Mouse (Mus musculus) ES-Bruce4 (cell line): ENCODE measurements around the gene Doc2b.

Experiments used
- CTCF ChIP-seq: IDR thresholded peaks from one replicate; pipeline ENCODE4 v1.8.1; 2011; ENCODE audit warnings: low read depth, low read length
- EP300 ChIP-seq: IDR thresholded peaks from 2 replicates; pipeline ENCODE4 v1.6.1; 2011; ENCODE audit warnings: low read depth, low read length; ENCODE audit not compliant: insufficient read depth
- POLR2A ChIP-seq: IDR thresholded peaks from one replicate; pipeline ENCODE4 v1.8.1; 2011; ENCODE audit warnings: low read length; ENCODE audit not compliant: insufficient read depth

DNA sequence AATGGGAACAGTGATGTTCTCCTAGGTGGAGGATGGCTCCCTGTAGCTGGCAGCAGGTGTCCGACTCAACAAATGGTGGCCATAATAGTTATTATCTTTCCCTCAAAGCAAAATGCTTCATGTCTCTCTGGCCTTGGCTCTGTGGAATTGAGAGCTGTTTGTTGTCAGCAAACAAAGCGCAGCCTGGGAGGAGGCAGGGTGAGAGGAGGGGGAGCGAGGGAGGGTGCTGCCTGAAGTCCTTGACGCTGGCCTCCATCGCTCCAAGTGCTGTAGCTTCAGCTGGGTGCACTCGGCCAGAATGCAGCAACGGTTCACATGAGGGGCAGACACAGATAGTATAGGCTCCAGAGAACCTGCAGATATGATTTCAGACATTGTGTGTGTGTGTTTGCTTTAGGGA, 27.7 kb upstream of the Doc2b start:
- TF ChIP-seq CTCF (no peak), POLR2A (no peak), EP300 (no peak)
